Mouse (Mus musculus) neural tube, embryonic 15.5 days (tissue): Measurements from ENCODE around the gene Cbfa2t3. TPM values are rescaled to one million over a fixed set of nuclear protein-coding genes. Genes with fewer than 3 reads are reported as not detected.

Experiments
- ATAC-seq: fragments of 200-750 bp; cut with Nextera tagmentation; 2 replicates; pipeline ENCODE4 v1.8.0; 2017; ENCODE audit warnings: mild to moderate bottlenecking, moderate TSS enrichment, moderate library complexity; ENCODE audit not compliant: low FRiP score
- H3K27ac ChIP-seq: fragments of 300-500 bp; sonication (generic); replicated peaks from 2 replicates; pipeline ENCODE4 v1.5.1; 2015; ENCODE audit warnings: mild to moderate bottlenecking, inconsistent platforms
- H3K27me3 ChIP-seq: fragments of 300-500 bp; sonication (generic); replicated peaks from 2 replicates; pipeline ENCODE4 v1.6.1; 2015; ENCODE audit warnings: inconsistent platforms
- H3K36me3 ChIP-seq: fragments of 300-500 bp; sonication (generic); 2 replicates; pipeline ENCODE4 v1.6.1; 2015; ENCODE audit warnings: inconsistent platforms
- H3K4me1 ChIP-seq: fragments of 300-500 bp; sonication (generic); 2 replicates; pipeline ENCODE4 v1.6.1; 2015; ENCODE audit warnings: inconsistent platforms
- H3K4me2 ChIP-seq: fragments of 300-500 bp; sonication (generic); 2 replicates; pipeline ENCODE4 v1.6.1; 2015; ENCODE audit warnings: inconsistent platforms, mild to moderate bottlenecking, moderate library complexity
- H3K4me3 ChIP-seq: fragments of 300-500 bp; sonication (generic); replicated peaks from 2 replicates; pipeline ENCODE4 v1.5.1; 2015; ENCODE audit warnings: mild to moderate bottlenecking, inconsistent platforms
- H3K9ac ChIP-seq: fragments of 300-500 bp; sonication (generic); replicated peaks from 2 replicates; pipeline ENCODE4 v1.6.1; 2015; ENCODE audit warnings: mild to moderate bottlenecking, inconsistent platforms
- H3K9me3 ChIP-seq: fragments of 300-500 bp; sonication (generic); replicated peaks from 2 replicates; pipeline ENCODE4 v1.6.1; 2016; ENCODE audit warnings: inconsistent platforms
- WGBS: fragments of 180-500 bp; shearing (Covaris S2); methylation state at CpG from one replicate; pipeline ENCODE4 v1.1.7; 2015; ENCODE audit warnings: mixed read lengths; 5-methylcytosine and 5-hydroxymethylcytosine counted together
- polyA plus RNA-seq: library from polyadenylated mRNA; unstranded; fragments of >200 nt; fragmentation: Nextera tagmentation; extraction: Ambion mirVana; gene quantifications from 2 replicates; pipeline ENCODE4 v1.2.1, GENCODE M21; 2015

Cbfa2t3 gene
- polyA plus RNA-seq, 1 experiment from 2014 or later, result 16.8 TPM

DNA sequence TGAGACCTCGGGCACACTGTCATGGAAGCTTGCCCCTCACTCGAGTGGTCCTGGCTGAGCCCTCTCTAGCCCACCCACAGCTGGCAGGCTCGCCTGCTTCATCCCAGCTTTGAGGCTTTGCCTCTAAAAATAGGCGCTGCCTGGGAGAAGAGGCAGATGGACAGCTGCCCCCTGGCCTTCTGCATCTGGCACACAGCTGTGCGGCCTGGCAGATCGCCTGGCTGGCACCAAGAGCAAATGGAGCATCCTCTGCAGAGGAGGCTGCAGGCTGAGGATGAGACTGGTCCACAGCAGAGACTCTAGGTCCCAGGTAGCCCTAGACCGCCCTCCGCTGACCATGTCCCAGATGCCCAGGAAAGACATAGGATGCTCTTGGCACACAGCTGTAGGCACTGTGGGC is 17.7 kb upstream of the Cbfa2t3 start:
- Histone ChIP-seq H3K4me3 (no peak overlapping the region), H3K9me3 (no peaks in the 10 kb centered on the region), H3K4me2 (no peak overlapping the region), H3K4me1 (peaks cover 34% of the 10 kb centered on the region), H3K27me3 (no peaks in the 10 kb centered on the region), H3K9ac (no peak overlapping the region), H3K27ac (0 out of 2 replicates have a peak overlapping the region, but pooled peaks have one; percentile 5), H3K36me3 (no peaks in the 10 kb centered on the region)
- 81% methylated on average over 8 of the region's 8 CpGs for WGBS
- ATAC-seq, result no peak

DNA sequence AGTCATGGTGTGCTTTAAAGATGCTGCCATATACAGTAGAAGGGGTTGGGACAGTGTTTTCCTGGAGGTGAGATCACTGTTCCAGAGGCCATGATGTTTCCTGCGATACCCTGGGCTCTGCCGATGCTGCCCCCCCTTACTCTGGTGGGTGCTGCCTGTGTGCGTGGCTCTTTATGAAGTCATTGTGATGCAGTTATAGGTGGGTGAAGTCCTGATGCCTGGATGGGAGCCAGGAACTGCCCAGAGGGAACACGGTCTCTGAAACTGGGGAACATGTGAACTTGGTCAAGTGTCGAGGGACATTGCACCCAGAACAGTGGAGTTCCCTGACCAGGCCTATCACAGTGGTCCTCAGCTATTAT is 14.2 kb upstream of the Cbfa2t3 start:
- H3K27me3 ChIP-seq, result no peaks in the 10 kb centered on the region
- no peaks in the 10 kb centered on the region for H3K9me3 ChIP-seq
- peaks cover 19% of the 10 kb centered on the region for H3K4me1 ChIP-seq
- no peak overlapping the region for H3K9ac ChIP-seq
- no peaks in the 10 kb centered on the region for H3K36me3 ChIP-seq
- 86% methylated on average over 5 of the region's 5 CpGs for WGBS
- H3K4me3 ChIP-seq, result no peak overlapping the region
- ATAC-seq, result no peak
- H3K27ac ChIP-seq, result no peak overlapping the region
- no peak overlapping the region for H3K4me2 ChIP-seq

DNA sequence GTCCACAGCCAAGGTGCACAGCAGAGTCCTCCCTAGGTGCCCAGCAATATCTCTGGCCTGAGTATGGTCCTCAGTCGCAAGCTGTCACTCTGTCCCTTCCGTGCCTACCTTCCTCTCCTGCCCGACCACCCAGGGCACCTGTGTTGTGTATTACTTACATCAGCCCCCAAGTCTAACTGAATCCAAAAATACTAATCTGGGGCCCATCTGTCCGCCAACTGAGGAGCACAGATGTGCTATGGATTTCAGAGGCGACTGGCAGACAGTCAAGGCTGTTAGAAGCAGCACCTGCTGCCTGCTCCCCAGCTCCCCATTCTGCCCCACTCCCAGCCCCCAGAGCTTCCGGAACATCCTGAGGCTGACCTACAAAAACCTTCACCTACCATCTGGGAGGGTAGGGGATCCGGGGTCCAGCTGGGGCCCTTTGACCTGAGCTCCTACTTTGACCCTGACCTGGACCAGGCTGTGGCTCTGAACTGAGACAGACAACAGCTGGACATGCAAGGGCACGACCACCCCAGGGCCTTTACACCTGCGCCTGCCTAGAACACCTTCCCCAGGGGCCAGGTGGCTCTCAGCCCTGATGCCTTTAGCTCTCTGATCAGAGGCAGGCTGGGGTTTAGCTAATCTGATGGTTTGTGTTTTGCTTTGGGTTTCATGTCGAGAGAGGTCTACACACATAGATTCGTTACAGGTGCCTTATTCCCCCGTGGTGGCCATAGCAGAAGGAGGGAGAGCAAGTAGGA is 13.7 kb upstream of the Cbfa2t3 start:
- no peaks in the 10 kb centered on the region for H3K27me3 ChIP-seq
- no peak overlapping the region for H3K4me2 ChIP-seq
- no peak for ATAC-seq
- 62% methylated on average over 12 of the region's 12 CpGs for WGBS
- peaks cover 19% of the 10 kb centered on the region for H3K4me1 ChIP-seq
- no peak overlapping the region for H3K9ac ChIP-seq
- no peaks in the 10 kb centered on the region for H3K9me3 ChIP-seq
- H3K4me3 ChIP-seq, result no peak overlapping the region
- H3K27ac ChIP-seq, result peak overlapping the region; percentile 33; the same call in 1 of the 2 replicates
- H3K36me3 ChIP-seq, result no peaks in the 10 kb centered on the region

DNA sequence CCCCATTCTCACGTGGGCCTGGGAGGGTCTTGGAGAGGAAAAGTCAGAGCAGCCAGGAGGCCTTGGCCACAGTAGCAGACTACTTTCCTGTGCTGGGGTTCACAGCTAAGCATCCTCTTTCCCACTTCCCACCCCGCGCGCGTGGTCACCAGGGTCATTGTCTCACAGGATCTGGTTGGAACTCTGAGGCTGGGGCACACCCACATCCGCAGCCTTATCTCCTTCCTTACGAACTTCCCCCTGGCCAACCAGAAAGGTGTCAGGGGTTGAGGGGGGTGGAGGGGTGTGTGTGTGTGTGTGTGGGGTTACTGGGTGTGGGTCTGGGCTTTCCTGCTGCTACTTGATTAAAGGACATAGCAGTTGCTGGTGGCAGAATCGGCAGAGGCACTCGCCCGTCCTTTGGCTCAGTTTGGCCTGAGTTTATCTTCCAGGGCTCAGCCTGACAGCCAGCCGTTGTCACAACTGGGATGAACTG is 13.0 kb upstream of the Cbfa2t3 start:
- Histone ChIP-seq H3K36me3 (no peaks in the 10 kb centered on the region), H3K9me3 (no peaks in the 10 kb centered on the region), H3K27me3 (no peaks in the 10 kb centered on the region), H3K27ac (peak overlapping the region; percentile 33; the same call in 1 of the 2 replicates), H3K4me1 (peaks cover 19% of the 10 kb centered on the region), H3K4me2 (no peak overlapping the region), H3K4me3 (no peak overlapping the region), H3K9ac (no peak overlapping the region)
- WGBS, result 84% methylated on average over 11 of the region's 11 CpGs
- no peak for ATAC-seq

DNA sequence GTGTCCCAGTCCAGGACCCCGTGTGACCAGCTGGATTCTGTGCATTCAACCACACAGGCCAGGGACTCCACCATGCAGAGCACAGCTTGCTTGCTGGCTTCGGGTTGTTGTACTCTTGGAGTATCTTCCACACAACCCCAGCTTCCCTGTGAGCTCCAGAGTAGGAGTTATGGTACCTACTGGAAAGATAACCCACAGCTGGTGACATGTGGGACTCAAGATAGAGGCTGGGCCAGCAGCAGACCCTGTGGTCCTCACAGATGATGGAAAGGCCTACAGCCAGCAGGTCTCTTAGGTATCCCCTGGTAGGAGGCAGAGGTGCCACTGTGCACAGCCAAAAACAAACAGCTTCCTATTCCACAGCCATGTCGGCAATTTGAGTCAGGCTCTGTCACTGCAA is 12.6 kb upstream of the Cbfa2t3 start:
- 82% methylated on average over 3 of the region's 3 CpGs for WGBS
- H3K4me1 ChIP-seq, result peaks cover 18% of the 10 kb centered on the region
- no peak overlapping the region for H3K4me2 ChIP-seq
- H3K9ac ChIP-seq, result no peak overlapping the region
- H3K9me3 ChIP-seq, result no peaks in the 10 kb centered on the region
- ATAC-seq, result no peak
- no peak overlapping the region for H3K4me3 ChIP-seq
- no peaks in the 10 kb centered on the region for H3K27me3 ChIP-seq
- H3K27ac ChIP-seq, result no peak overlapping the region
- no peaks in the 10 kb centered on the region for H3K36me3 ChIP-seq

DNA sequence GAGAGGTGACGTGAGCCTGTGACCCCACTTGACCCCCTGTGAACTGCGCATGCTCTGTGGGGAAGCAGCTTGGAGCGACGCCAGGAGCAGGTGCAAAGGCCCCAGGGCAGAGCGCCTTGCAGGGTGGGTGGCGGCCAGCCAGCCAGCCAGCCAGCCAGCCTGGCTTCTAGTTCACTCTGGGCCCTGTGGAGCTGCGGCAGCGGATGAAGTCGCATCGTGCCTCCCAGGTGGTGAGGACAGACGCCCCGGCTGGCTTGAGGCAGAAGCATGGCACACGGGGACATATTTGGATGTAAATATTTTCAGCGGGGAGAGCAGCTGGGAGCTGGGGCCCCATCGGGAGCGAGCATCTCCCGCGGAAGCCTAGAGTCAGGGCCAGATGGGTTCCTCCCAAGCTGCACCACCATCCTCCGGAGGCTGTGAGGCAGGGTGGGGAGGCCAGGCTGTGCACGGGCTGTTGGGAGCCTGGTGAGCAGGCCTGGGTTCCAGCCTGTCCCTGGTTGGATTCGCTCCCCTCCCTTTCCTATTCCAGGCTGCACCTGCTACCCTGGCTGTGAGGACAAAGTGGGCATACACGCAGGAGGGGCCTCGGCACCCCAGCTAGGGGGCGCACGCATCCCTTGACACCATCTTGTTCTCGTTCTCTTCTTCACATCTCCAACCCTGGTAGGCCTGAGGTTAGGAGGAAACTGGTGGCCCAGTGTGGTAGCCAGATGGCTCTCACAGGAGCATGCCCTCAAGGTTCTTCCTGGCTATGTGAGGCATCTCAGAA is 10.6 kb upstream of the Cbfa2t3 start:
- ATAC-seq, result peak; percentile 58; the same call in 1 of the 2 replicates
- Histone ChIP-seq H3K4me3 (no peak overlapping the region), H3K36me3 (no peaks in the 10 kb centered on the region), H3K4me1 (peaks cover 24% of the 10 kb centered on the region), H3K9ac (no peak overlapping the region), H3K27me3 (no peaks in the 10 kb centered on the region), H3K9me3 (no peaks in the 10 kb centered on the region), H3K4me2 (no peak overlapping the region), H3K27ac (no peak overlapping the region)
- 23% methylated on average over 26 of the region's 26 CpGs for WGBS

DNA sequence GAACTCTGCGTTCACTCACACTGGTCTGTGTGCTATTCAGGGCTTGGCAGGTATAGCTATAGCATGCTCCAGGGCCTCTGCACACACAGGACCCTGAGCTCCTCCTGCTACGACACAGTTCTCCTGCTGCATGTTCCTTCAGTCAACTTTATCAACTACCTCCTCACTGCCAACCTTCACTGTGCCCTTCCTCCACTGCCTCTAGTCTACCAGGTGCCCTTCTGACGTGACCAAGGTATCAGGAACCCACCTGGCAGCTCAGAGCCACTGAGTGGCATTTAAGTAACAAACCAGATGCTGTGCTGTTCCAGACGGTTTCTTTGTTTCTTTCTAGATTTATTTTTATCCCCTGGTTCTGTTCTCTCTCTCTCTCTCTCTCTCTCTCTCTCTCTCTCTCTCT is 8.3 kb upstream of the Cbfa2t3 start:
- H3K4me1 ChIP-seq, result peaks cover 18% of the 10 kb centered on the region
- no peak overlapping the region for H3K4me3 ChIP-seq
- no peak overlapping the region for H3K27ac ChIP-seq
- WGBS, result 63% methylated on average over 4 of the region's 4 CpGs
- no peaks in the 10 kb centered on the region for H3K27me3 ChIP-seq
- ATAC-seq, result no peak
- no peak overlapping the region for H3K4me2 ChIP-seq
- no peaks in the 10 kb centered on the region for H3K9me3 ChIP-seq
- no peaks in the 10 kb centered on the region for H3K36me3 ChIP-seq
- no peak overlapping the region for H3K9ac ChIP-seq

DNA sequence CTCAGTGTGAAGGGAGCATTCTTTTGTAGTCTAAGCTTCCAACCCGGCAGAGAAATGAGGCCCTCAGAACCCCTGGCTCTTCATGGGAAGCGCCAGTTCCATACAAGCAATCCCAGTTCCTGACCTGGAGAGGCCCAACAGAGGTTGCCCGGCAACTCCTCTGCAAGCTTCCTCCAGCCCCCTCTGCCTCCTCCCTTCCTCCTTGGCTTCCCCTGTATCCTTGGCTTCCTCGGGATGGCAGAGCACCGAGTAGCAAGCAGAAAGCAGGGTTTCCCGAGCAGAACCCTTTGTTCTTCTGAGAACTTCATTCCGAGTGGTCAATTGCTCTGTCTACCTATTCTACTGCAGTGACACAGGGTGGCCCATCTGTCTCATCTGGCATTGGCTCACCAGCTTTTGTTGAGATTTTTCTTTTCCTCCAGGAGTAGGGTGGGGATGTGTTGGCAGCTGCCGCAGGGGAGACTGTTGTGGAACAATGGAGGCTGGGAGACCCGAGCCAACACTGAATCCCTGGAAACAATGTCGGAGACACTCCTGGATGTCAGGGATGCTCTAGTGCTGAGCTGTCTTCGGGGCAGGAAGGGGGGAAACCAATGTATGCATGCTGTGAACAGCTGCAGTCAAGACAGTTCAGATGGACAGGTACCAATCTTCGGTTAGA is 7.1 kb upstream of the Cbfa2t3 start:
- Histone ChIP-seq H3K9me3 (no peaks in the 10 kb centered on the region), H3K9ac (no peak overlapping the region), H3K4me3 (no peak overlapping the region), H3K27ac (no peak overlapping the region), H3K4me2 (no peak overlapping the region), H3K4me1 (peaks cover 16% of the 10 kb centered on the region), H3K27me3 (no peaks in the 10 kb centered on the region), H3K36me3 (no peaks in the 10 kb centered on the region)
- ATAC-seq, result no peak
- WGBS, result 42% methylated on average over 12 of the region's 12 CpGs

DNA sequence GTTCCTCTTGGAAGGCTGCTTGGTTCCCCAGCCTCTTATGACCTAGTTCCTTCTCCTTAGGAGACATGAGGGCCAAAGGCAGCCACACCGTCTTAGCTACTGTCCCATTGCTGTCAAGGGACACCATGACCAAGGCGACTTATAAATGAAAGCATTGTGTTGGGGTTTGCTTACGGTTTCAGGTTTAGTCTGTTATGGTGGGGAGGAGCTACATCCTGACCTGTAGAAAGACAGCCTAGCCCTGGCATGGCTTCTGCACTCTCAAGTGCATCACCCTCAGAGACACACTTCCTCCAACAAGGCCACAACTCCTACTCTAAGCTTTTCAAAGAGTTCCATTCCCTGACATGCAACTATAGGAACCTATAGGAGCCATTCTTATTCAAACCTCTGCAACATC is 5.7 kb upstream of the Cbfa2t3 start:
- 82% methylated on average over 3 of the region's 3 CpGs for WGBS
- Histone ChIP-seq H3K4me1 (peaks cover 15% of the 10 kb centered on the region), H3K36me3 (no peaks in the 10 kb centered on the region), H3K4me3 (no peak overlapping the region), H3K27ac (no peak overlapping the region), H3K9ac (no peak overlapping the region), H3K27me3 (no peaks in the 10 kb centered on the region), H3K9me3 (no peaks in the 10 kb centered on the region), H3K4me2 (no peak overlapping the region)
- no peak for ATAC-seq

DNA sequence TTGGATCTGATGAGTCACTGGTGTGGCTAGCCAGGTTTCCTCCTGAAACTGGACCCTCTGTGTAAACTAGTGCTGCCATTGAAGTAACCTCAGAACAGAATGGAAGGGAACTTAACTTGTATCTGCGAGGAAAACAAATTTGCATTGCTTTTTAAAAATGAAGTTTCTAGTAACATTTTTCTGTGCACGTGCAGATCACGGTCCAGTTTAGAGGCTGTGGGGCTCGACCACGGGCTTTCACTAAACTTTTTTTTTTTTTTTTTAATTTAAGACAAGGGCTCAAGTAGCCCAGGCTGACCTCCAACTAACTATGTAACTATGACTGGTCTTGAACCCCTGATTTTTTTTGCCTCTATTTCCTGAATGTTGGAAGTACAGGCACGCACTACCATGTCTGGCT is 4.0 kb upstream of the Cbfa2t3 start:
- Histone ChIP-seq H3K27ac (no peak overlapping the region), H3K27me3 (no peaks in the 10 kb centered on the region), H3K4me3 (no peak overlapping the region), H3K4me2 (no peak overlapping the region), H3K9me3 (no peaks in the 10 kb centered on the region), H3K4me1 (peaks cover 10% of the 10 kb centered on the region), H3K36me3 (no peaks in the 10 kb centered on the region), H3K9ac (no peak overlapping the region)
- no peak for ATAC-seq
- 91% methylated on average over 6 of the region's 6 CpGs for WGBS

DNA sequence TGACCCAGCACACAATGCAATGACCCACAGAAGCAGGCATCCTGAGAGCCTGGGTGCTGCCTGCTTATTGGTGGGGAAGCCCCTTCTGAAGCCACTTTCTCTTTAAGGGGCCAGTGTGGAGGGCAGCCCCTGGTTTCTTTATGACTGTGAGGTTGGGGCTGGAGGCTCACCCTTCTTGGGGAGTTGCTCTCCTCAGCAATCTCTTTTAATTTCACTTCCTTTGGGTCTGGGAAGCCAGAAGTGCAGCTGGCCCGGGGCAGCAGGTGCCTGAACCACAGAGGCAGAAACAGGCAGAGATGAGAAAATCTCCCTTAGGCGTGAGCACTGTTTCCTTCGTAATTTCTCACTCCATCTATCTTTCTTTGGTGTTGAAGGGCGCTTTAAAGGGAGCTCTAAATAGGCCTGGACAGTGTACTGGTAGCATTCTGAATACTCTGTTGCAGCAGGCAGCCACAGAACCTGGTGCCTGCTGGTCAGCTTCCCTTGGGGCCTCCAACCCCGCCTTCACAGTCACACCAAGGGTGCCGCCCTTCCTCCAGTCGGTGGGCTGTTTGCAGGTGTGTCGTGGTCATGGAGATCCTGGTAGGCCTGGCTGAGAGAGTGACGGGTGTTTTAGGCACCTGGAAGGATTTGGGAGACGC is 3.5 kb upstream of the Cbfa2t3 start:
- H3K4me1 ChIP-seq, result peaks cover 10% of the 10 kb centered on the region
- H3K27ac ChIP-seq, result no peak overlapping the region
- no peaks in the 10 kb centered on the region for H3K36me3 ChIP-seq
- H3K4me2 ChIP-seq, result no peak overlapping the region
- H3K27me3 ChIP-seq, result no peaks in the 10 kb centered on the region
- 55% methylated on average over 10 of the region's 10 CpGs for WGBS
- no peak for ATAC-seq
- H3K9ac ChIP-seq, result no peak overlapping the region
- H3K4me3 ChIP-seq, result no peak overlapping the region
- H3K9me3 ChIP-seq, result no peaks in the 10 kb centered on the region
